Mouse (Mus musculus): Measurements from ENCODE around the gene Cc2d2a.

DNA sequence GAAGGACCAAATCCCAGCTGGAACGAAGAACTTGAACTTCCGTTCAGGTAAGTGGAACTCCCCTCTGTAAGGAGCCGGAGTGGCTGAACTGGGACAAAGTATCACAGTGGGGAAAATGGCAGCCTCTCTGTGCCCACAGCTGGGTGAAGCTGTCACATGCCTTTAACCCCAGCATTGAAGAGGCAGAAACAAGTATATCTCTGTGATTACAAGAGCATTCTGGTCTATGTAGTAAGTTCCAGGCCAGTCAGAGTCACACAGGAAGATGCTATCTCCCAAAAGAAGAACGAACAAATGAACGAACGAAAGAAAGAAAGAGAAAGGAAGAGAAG lies 60.3 kb downstream of the Cc2d2a start:
- TF ChIP-seq CTCF (IDR thresholded peaks at IDR 0.05; ENCODE audit: borderline replicate concordance, control insufficient read depth, extremely low read depth, insufficient read depth, low read length, poor library complexity) = no peak
- TF ChIP-seq POLR2A (IDR thresholded peaks at IDR 0.05; ENCODE audit: control insufficient read depth, extremely low read depth, insufficient read depth, low read length, poor library complexity) = no peak

All from thymus, adult 2 months (tissue).